Mouse (Mus musculus): Measurements from ENCODE around the gene Slc15a1.

Gene Slc15a1

GRCm38 (mm10) chr14:121492328-121492727, 12.7 kb downstream of the Slc15a1 start:
- CTCF ChIA-PET: no interaction called here

GRCm38 (mm10) chr14:121485722-121486121, 19.3 kb downstream of the Slc15a1 start:
- CTCF ChIA-PET: interaction anchor here (0.9 kb wide), 1 partner anchor 19 kb away, joined by 3 read pairs; no protein-coding TSS in a partner anchor

DNA sequence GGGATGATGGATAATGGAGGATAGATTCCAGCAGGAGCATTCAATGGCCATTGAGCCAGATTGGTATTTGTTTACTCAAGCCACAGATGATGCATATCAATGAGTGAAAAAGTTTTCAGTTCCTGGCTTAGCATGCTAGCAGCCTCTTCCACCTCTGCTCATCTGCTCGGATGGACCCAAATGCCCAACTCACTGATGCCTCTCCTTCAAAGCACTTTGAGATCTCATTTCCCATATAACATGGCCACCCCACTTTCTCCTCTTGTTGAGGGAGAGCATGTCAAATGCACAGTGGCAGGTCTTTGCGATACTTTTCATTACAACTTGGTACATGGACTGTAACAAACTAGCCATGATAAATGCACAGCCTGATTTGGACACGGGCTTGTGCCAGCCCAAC, 20.6 kb downstream of the Slc15a1 start:
- CTCF ChIA-PET: no interaction called here

GRCm38 (mm10) chr14:121482181-121482580, 22.9 kb downstream of the Slc15a1 start:
- CTCF ChIA-PET: no interaction called here

DNA sequence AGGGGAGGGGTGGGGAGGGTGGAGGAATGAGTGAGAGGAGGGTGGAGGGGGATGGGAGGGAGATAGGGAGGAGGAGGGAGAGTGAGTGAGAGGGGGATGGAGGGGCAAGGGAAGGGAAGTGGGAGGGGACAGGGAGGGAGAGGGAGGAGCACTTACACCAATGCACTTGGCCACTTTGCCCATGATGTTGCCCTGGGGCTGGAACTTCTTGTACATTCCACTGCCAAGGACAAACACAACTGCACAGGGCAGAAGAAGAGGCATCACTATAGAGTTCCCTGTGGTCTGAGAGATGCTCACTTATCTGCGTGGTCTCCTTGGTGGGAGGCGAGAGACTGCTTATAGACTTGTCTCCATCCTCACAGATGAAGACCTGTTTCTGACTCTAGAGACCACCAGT, 23.5 kb downstream of the Slc15a1 start:
- CTCF ChIA-PET: no interaction called here

DNA sequence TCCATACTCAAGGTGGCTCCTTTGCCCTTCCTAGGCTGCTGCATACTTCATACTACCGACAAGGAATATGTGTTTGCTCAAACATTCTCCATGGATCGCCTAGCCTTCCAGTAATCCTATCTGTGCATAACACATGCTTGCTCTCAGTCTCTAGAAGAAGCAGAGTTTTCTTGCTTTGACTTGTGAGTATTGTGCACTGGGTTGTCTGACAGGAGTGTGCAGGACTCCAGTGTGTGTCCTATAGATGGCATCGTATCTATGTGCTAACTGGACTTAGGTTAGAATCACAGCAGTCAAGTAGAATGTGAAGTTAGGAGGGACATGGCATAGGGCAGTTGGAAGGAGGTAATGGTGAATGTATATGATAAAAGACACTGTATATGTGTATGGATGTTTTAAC, 26.0 kb downstream of the Slc15a1 start:
- CTCF ChIA-PET: no interaction called here

GRCm38 (mm10) chr14:121477925-121478693, 26.9 kb downstream of the Slc15a1 start:
- CTCF ChIA-PET: no interaction called here

DNA sequence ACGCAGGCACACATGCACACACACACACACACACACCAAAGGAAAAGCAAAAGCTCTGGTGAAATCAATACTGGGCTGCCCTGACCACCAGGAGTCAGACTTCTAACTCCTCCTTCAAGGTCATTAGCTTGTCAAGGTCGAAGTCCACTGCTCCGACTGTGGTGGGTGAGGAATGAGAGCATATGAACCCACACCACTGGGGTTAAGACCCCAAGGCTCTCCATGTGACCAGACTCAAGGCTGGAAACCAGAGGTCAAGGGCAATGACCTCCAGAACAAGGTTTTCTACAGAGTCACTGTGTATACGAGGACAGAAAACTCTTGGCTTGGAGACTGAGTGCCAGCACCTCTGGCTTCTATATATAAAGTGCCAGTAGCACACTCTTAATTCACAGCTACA, 31.2 kb downstream of the Slc15a1 start:
- CTCF ChIA-PET: no interaction called here

DNA sequence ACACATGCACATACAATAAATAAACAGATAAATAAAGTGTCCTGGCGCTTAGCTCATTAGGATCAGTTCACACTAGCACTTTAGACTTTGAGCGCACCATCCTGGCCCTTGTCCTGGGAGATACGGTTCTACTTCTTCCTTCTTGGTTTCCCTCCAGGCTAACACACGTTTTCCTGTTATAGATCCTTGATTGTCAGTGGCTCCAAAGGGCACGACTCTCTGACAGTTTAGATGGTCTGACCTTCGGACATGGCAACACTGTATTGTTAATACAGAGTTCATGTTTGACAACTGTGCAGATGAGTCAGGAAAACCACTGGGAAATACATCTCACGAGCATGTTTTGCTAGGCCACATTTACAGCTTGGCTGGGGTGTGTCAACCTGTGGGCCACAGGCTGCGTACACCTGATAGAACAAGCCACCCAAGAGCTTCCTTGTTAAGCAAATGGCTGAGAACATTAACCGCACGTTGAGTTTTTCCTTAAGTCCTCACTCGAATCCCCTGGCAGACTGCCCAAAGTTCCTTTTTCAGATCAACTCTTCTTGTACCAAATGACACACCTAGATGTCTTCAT, 33.4 kb downstream of the Slc15a1 start:
- CTCF ChIA-PET: no interaction called here

- CTCF ChIA-PET: no interaction called here
Measured at GRCm38 (mm10) chr14:121469601-121470000, 35.5 kb downstream of the Slc15a1 start.

DNA sequence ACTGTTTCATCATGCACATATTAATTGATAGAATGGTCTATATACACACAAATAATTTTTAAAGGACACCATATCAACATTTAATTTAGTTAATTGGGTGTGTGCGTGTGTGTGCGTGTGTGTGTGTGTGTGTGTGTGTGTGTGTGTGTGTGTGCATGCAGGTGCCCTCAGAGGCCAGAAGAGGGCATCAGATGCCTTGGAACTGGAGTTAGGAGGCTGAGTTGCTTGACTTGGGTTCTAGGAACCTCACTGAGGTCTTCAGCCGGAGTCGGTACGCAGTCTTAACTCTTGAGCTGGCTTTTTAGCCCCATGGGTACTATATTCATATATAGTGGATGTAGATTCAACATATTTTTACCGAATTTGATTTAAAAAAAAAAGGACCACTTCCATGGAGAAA, 37.4 kb downstream of the Slc15a1 start:
- CTCF ChIA-PET: no interaction called here

DNA sequence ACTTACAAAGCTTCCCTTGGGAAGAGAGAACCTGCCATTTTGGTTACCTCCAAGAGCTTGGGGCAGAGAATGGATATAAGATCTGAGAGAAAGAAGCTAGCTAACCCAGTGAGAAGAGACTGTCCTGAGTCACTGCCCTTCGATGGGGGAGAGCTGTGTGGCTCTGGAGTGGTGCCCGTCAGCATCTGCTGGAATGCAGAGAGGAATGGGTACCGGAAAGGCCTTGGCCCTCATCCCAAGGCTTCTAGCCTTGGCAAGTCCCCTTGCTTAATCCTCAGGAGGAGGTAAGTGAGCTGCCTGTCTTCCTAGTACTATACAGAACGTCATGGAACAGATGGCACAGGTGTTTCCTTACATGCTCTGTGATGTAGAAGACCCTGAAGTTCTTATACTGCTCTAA, 38.6 kb downstream of the Slc15a1 start:
- CTCF ChIA-PET: interaction anchor here (0.6 to 0.8 kb wide), 3 partner anchors 19 to 1414 kb away, joined by 3 to 29 read pairs (median 4); no protein-coding TSS in a partner anchor

DNA sequence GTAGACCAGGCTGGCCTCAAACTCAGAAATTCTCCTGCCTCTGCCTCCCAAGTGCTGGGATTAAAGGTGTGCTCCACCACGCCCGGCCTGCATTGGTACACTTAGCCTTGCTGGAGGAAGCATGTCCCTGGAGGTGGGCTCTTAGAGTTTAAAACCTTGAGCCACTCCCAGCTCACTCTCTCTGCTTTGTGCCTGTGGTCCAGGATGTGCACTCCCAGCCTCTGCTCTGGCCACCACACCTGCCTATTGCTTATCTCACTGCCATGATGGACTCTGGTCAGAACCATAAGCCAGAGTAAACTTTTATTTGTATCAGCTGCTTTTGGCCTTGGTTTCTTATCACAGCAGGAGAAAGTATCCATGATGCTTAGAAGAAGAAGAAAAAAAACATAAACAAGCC, 40.7 kb downstream of the Slc15a1 start:
- CTCF ChIA-PET: interaction anchor here (0.5 kb wide), 1 partner anchor 27 kb away, joined by 3 read pairs; no protein-coding TSS in a partner anchor

GRCm38 (mm10) chr14:121462756-121463155, 42.3 kb downstream of the Slc15a1 start:
- CTCF ChIA-PET: no interaction called here

- CTCF ChIA-PET: no interaction called here
Measured at GRCm38 (mm10) chr14:121460966-121461365, 44.1 kb downstream of the Slc15a1 start.

DNA sequence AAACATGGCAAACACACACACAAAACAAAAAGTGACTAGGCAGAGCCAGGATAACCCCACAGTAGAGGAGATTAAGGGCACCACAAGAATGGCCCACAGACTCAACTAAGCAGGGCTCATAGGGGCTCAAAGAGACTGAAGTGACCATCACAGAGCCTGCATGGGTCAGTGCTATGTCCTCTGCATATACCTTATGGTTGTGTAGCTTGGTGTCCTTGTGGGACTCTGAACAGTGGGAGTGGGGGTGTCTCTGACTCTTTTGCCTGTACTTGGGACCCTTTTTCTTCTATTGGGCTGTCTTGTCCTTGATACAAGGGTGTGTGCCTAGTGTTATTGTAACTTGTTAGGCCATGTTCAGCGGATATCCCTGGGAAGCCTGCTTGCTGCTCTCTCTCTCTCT, 46.5 kb downstream of the Slc15a1 start:
- CTCF ChIA-PET: interaction anchor here (0.5 to 0.7 kb wide), 3 partner anchors 45 to 193 kb away, joined by 3 to 4 read pairs (median 3); no protein-coding TSS in a partner anchor

DNA sequence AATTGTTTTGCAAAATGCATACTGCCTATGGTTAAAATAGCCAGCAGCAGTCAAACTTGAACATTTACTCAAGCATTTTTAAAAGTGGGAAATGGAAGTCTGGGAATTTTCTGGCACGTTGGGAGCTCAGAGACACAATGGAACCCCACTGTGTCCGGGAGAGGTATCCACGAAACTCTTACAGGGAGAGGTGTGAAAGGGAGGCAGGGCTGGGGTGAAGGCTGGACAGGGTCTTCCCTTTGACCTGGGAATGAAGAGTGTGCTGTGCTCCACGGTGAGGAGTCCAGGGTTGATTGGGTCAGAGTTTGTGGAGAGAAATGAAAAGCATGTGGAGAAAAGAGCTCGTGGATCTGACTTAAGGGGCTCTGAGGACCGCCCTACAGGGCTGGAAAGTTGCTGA, 47.5 kb downstream of the Slc15a1 start:
- CTCF ChIA-PET: interaction anchor here (0.6 kb wide), 1 partner anchor 154 kb away, joined by 3 read pairs; no protein-coding TSS in a partner anchor

- CTCF ChIA-PET: no interaction called here
Measured at GRCm38 (mm10) chr14:121456416-121457285, 48.4 kb downstream of the Slc15a1 start.

DNA sequence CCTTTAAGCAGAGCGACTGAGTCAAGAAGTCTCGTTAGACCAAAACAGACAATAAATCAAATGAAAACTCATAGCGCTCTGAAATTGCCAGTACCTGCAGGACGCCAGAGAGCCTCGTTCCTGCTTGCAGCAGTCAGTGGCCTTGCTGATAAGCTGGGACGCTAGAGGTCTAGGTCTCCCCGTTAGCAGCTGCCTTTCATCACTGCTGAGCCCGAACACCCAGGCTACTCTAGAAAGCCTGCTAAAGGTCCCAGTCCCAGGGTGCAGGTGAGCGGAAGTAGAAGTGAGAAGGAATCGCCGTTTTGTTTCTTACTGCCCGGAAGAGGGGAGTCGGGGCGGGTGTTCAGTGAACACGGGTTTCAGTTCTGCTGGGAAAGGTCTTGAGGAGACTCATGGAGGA, 49.1 kb downstream of the Slc15a1 start:
- CTCF ChIA-PET: interaction anchor here (0.6 kb wide), 1 partner anchor 14 kb away, joined by 3 read pairs; no protein-coding TSS in a partner anchor

- CTCF ChIA-PET: interaction anchor here (0.6 to 1.0 kb wide), 2 partner anchors 14 to 161 kb away, joined by 3 read pairs; no protein-coding TSS in a partner anchor
Measured at GRCm38 (mm10) chr14:121455527-121455926, 49.5 kb downstream of the Slc15a1 start.

DNA sequence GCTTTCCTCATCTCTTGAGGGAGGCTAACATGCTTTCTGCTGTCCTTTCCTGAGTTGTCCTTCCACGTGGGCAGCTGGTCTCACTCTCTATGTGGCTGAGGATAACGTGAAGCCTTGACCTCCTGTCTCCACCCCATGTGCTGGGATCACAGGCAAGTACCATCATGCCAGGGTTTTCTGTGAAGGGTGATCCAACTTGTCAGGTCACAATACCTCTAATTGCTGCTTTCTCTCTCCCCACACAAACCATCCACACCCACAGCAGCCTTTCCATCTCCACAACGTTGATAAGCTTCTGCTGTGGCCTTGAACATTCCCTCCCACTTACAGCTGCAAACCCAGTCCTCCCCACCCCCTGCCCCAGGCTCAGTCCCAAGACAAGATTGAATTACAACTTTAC, 51.9 kb downstream of the Slc15a1 start:
- CTCF ChIA-PET: no interaction called here

DNA sequence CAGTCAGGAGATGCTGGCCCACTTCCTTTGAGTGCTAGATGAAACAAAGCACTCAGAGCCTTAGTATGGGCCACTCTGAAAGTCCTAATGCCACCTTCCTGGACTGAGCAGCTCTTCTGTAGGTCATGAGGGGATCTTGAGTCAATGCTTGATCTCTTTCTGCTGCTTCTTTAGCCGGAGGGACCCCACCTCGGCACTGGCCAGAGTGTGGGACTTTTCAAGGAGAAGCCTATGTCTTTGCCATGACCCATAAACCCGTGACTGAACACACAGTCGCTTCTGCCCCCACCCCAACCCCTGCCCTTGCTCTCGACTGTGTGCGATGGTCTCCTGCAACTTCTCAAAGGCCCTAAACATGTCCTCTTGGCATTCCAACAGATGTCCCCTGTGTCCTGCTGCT, 52.8 kb downstream of the Slc15a1 start:
- CTCF ChIA-PET: no interaction called here

All from spleen, embryonic (tissue).